Mouse (Mus musculus) liver, embryonic 16.5 days (tissue): ENCODE results near the gene Asb18. TPM values are rescaled to one million over a fixed set of nuclear protein-coding genes. Genes with fewer than 3 reads are reported as not detected.

Source experiments
- ATAC-seq: fragments of 200-750 bp; cut with Nextera tagmentation; 2 replicates; pipeline ENCODE4 v1.8.0; 2017; ENCODE audit warnings: low read depth, mild to moderate bottlenecking, moderate number of reproducible peaks, moderate library complexity
- H3K27ac ChIP-seq: fragments of 300-500 bp; sonication (generic); 2 replicates; pipeline ENCODE4 v1.5.1; 2014; ENCODE audit warnings: mild to moderate bottlenecking, low read length
- H3K27me3 ChIP-seq: fragments of 300-500 bp; sonication (generic); 2 replicates; pipeline ENCODE4 v1.6.1; 2014; ENCODE audit warnings: low read depth, low read length, mixed read lengths; ENCODE audit not compliant: control insufficient read depth, insufficient read depth
- H3K36me3 ChIP-seq: fragments of 300-500 bp; sonication (generic); 2 replicates; pipeline ENCODE4 v1.6.1; 2014; ENCODE audit warnings: mild to moderate bottlenecking; ENCODE audit not compliant: control insufficient read depth, insufficient read depth
- H3K4me1 ChIP-seq: fragments of 300-500 bp; sonication (generic); 2 replicates; pipeline ENCODE4 v1.6.1; 2014; ENCODE audit warnings: low read depth, low read length, mixed read lengths; ENCODE audit not compliant: control insufficient read depth
- H3K4me2 ChIP-seq: fragments of 300-500 bp; sonication (generic); 2 replicates; pipeline ENCODE4 v1.6.1; 2014; ENCODE audit warnings: low read depth, low read length, mixed read lengths
- H3K4me3 ChIP-seq: fragments of 300-500 bp; sonication (generic); 2 replicates; pipeline ENCODE4 v1.5.1; 2014; ENCODE audit warnings: low read depth, mild to moderate bottlenecking, low read length
- H3K9ac ChIP-seq: fragments of 300-500 bp; sonication (generic); 2 replicates; pipeline ENCODE4 v1.6.1; 2014; ENCODE audit warnings: low read depth, low read length
- H3K9me3 ChIP-seq: fragments of 300-500 bp; sonication (generic); replicated peaks from 2 replicates; pipeline ENCODE4 v1.6.1; 2016; ENCODE audit warnings: low read length; ENCODE audit not compliant: control insufficient read depth
- WGBS: fragments of 180-500 bp; shearing (Covaris S2); extraction: QIAGEN DNeasy Blood & Tissue Kit; methylation state at CpG from one replicate; pipeline ENCODE4 v1.1.7; 2014; ENCODE audit not compliant: insufficient replicate concordance; 5-methylcytosine and 5-hydroxymethylcytosine counted together
- polyA plus RNA-seq: library from polyadenylated mRNA; unstranded; fragments of >200 nt; fragmentation: Nextera tagmentation; extraction: Ambion mirVana; gene quantifications from 2 replicates; pipeline ENCODE4 v1.2.1, GENCODE M21; 2015

Gene Asb18
- polyA plus RNA-seq, 1 experiment from 2014 or later = 0.02 TPM

- Histone ChIP-seq H3K4me1 (no peaks in the 10 kb centered on the region), H3K4me2 (no peak overlapping the region), H3K9me3 (no peaks in the 10 kb centered on the region), H3K9ac (no peak overlapping the region), H3K27ac (no peak overlapping the region), H3K27me3 (peaks cover 99% of the 10 kb centered on the region), H3K4me3 (no peak overlapping the region), H3K36me3 (no peaks in the 10 kb centered on the region)
- ATAC-seq = no peak
- WGBS = 53% methylated on average over 12 of the region's 12 CpGs
These were observed 88.8 kb downstream of the Asb18 start for GRCm38 (mm10) chr1:89925501-89926190.

GRCm38 (mm10) chr1:89923642-89924020 lies 90.8 kb downstream of the Asb18 start:
- peaks cover 85% of the 10 kb centered on the region for H3K27me3 ChIP-seq
- WGBS = 18% methylated on average over 14 of the region's 14 CpGs
- no peak overlapping the region for H3K27ac ChIP-seq
- no peaks in the 10 kb centered on the region for H3K4me1 ChIP-seq
- H3K9ac ChIP-seq = no peak overlapping the region
- H3K9me3 ChIP-seq = no peaks in the 10 kb centered on the region
- H3K4me2 ChIP-seq = no peak overlapping the region
- no peak overlapping the region for H3K4me3 ChIP-seq
- no peaks in the 10 kb centered on the region for H3K36me3 ChIP-seq
- no peak for ATAC-seq

DNA sequence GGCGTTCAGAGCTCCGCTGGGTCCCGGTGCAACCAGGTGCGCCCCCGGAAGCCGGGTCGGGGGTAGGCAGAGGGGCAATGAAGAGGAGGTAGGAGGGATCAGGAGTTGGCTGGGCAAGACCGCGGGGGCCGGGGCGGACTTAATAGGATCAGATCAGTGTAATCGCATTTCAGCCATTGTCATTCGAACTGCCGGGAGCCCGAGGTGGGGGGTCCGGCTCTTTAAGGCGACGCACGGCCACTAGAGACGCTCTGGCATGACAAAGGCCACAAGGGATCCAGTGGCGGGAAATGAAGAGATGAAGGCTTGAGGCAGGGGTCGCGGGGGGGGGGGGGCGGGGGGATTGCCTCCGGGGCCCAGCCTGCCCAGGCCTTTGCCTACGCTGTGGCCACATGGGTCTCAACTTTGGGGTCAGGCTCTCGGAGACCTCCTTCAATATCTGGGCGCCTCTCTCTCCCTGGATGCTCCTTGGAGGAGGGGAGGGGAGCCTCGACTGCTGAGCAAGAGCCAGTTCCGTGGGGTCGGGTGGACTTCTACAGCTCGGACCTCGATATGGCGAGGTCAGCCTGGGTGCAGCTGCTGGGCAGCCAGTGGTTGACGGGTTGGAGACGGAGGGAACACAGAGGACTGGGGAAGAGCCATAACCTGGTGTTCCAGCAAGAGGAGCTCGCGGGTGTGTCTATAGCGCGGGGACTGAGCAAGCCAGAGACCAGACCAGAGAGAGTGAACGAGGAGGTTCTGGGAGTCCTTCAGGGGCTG lies 91.4 kb downstream of the Asb18 start:
- no peaks in the 10 kb centered on the region for H3K4me1 ChIP-seq
- no peaks in the 10 kb centered on the region for H3K9me3 ChIP-seq
- H3K36me3 ChIP-seq = no peaks in the 10 kb centered on the region
- no peak overlapping the region for H3K4me2 ChIP-seq
- no peak overlapping the region for H3K4me3 ChIP-seq
- peaks cover 79% of the 10 kb centered on the region for H3K27me3 ChIP-seq
- H3K27ac ChIP-seq = no peak overlapping the region
- H3K9ac ChIP-seq = no peak overlapping the region
- no peak for ATAC-seq
- WGBS = 3% methylated on average over 38 of the region's 41 CpGs

DNA sequence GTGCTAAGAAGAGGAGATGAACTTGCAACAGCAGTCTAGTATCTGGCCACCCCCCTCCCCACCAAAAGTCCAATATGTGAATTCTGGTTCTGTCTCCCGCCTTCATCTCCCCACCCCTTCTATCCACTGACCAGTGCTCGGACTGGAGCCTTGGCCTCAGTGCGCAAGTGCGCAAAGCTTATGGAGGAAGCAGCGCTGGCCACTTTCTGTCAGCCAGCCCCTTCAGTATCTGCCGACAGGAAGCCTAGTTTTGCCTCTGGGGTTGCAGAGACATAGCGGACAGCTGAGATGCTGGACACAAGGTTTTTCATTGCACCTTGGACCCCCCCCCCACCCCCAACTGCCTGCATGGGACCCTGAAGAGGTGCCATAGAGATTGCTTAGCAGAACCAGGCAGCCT lies 92.2 kb downstream of the Asb18 start:
- no peak overlapping the region for H3K27ac ChIP-seq
- 3% methylated on average over 7 of the region's 7 CpGs for WGBS
- no peak for ATAC-seq
- no peaks in the 10 kb centered on the region for H3K9me3 ChIP-seq
- no peak overlapping the region for H3K9ac ChIP-seq
- no peak overlapping the region for H3K4me2 ChIP-seq
- no peak overlapping the region for H3K4me3 ChIP-seq
- no peaks in the 10 kb centered on the region for H3K36me3 ChIP-seq
- H3K27me3 ChIP-seq = peaks cover 71% of the 10 kb centered on the region
- H3K4me1 ChIP-seq = no peaks in the 10 kb centered on the region

GRCm38 (mm10) chr1:89921806-89922205 lies 92.7 kb downstream of the Asb18 start:
- Histone ChIP-seq H3K9ac (no peak overlapping the region), H3K4me1 (no peaks in the 10 kb centered on the region), H3K36me3 (no peaks in the 10 kb centered on the region), H3K27ac (no peak overlapping the region), H3K4me3 (no peak overlapping the region), H3K9me3 (no peaks in the 10 kb centered on the region), H3K4me2 (no peak overlapping the region), H3K27me3 (peaks cover 66% of the 10 kb centered on the region)
- WGBS = 7% methylated on average over 10 of the region's 10 CpGs
- no peak for ATAC-seq

DNA sequence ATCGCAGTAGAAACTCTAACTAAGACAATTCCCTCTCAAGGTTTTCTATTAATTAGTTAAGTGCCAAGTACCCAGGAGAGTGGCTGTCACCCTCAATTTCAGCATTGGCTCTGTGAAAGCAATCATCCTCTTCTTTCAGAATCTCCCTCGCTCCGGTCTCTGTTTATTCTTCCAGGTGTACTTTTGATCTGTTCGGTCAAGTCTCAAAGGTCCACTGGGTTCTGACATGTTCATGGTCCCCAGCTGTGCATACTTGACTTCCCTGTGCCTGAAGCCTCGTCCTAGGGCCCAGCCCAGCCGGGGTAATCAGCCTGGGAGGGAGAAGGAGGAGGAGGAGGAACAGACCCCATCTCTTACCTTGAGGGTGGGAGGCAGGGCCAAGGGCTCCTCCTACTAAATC lies 95.3 kb downstream of the Asb18 start:
- Histone ChIP-seq H3K4me2 (no peak overlapping the region), H3K9me3 (no peaks in the 10 kb centered on the region), H3K9ac (no peak overlapping the region), H3K4me1 (no peaks in the 10 kb centered on the region), H3K27me3 (peaks cover 42% of the 10 kb centered on the region), H3K4me3 (no peak overlapping the region), H3K36me3 (no peaks in the 10 kb centered on the region), H3K27ac (no peak overlapping the region)
- 61% methylated on average over 6 of the region's 6 CpGs for WGBS
- no peak for ATAC-seq

DNA sequence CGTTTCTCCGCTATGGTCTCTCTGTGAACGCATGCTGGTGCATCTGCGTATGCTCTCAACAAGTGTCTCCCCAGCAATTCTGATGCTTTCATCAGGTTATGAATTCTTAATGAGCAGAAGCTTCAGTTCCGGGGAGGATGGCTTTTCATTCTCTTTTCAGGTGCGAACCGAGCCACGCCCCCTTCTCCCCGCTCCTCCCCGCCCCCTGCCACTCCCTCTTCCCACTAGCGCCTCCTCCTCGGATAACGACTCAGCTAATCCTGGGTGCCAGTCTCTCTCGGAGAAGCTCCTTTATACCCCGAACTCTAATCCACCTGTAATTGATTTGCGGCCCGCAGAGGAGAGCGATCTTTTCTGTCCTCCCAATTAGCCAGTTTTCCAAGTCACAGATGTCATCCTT lies 96.4 kb downstream of the Asb18 start:
- Histone ChIP-seq H3K4me2 (no peak overlapping the region), H3K36me3 (no peaks in the 10 kb centered on the region), H3K9me3 (no peaks in the 10 kb centered on the region), H3K27me3 (peaks cover 31% of the 10 kb centered on the region), H3K27ac (no peak overlapping the region), H3K4me3 (no peak overlapping the region), H3K9ac (no peak overlapping the region), H3K4me1 (no peaks in the 10 kb centered on the region)
- ATAC-seq = no peak
- WGBS = 35% methylated on average over 18 of the region's 18 CpGs

DNA sequence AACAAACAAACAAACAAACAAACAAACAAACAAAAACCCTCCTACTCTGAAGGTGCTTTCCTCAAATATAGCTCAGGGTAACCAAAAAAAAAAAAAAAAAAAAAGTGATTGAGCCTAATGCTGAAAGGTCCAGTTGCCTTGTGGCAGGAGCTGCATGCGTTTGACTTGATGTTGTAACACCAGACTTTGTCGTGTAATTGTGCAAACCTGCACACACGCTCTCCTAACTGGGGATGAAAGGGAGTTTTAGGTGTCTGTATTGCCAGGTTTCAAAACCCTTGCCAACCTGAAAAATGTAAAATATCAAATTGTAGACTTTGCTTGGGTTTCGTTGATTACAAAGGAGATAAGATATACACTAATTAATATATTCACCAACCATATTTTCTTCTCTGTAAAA lies 100.9 kb downstream of the Asb18 start:
- whole genome bisulfite sequencing = 44% methylated on average over 4 of the region's 4 CpGs
- ATAC-seq = no peak

DNA sequence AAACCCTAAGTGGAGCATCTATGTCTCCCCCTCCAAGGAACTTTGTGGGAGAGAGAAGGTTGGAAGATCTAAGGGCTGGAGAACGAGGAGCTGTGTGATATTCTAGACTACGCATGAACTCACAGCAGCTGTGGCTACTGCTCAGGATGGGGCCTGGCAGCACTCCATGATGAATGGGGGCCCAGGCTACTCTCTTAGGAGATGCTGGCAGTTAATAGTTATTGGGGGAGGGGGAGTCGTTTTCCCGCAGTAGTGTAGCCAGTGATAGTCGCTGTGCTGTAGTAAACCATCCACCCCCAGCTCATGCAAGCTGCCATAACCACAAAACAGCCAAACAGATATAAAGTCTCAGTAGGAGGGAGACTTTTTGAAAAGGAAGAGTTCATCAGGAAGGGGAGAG lies 102.1 kb downstream of the Asb18 start:
- 41% methylated on average over 5 of the region's 5 CpGs for WGBS

More for the DNA sequence above, 100.9 kb downstream of the Asb18 start:
- Histone ChIP-seq H3K4me3 (no peak overlapping the region), H3K27me3 (no peaks in the 10 kb centered on the region), H3K9me3 (no peaks in the 10 kb centered on the region), H3K4me2 (no peak overlapping the region), H3K36me3 (no peaks in the 10 kb centered on the region), H3K9ac (no peak overlapping the region), H3K4me1 (no peaks in the 10 kb centered on the region), H3K27ac (no peak overlapping the region)

More for the DNA sequence above, 102.1 kb downstream of the Asb18 start:
- no peaks in the 10 kb centered on the region for H3K4me1 ChIP-seq
- H3K36me3 ChIP-seq = no peaks in the 10 kb centered on the region
- H3K9ac ChIP-seq = no peak overlapping the region
- H3K27me3 ChIP-seq = no peaks in the 10 kb centered on the region
- no peak overlapping the region for H3K27ac ChIP-seq
- H3K9me3 ChIP-seq = no peaks in the 10 kb centered on the region
- H3K4me2 ChIP-seq = no peak overlapping the region
- no peak overlapping the region for H3K4me3 ChIP-seq
- no peak for ATAC-seq
